In genomic region chr6:29825302-29825701, GRCm38 (mm10) we compare ENCODE assay signal across 18 mouse cellular contexts. TPM values are rescaled to one million over a fixed set of nuclear protein-coding genes. Genes with fewer than 3 reads are reported as not detected.
DNase-seq lines count a peak whose midpoint lies in the region; ATAC-seq and TF ChIP-seq lines count a peak whose summit lies in the region.
"Had no signal": no experiment of that assay in that cellular context is flagged by ENCODE, and none has a peak within 500 bp of the region (broad histone marks: within the 10 kb centered on the region; RNA-seq: fewer than 3 reads in every experiment).

No protein-coding gene starts in this region.

- no peaks in the 10 kb centered on the region for H3K4me1 ChIP-seq in kidney, postnatal 0 days (replicated peaks; ENCODE audit: insufficient read depth, low read length)
- H3K4me1 ChIP-seq in kidney, embryonic 15.5 days, result no peaks in the 10 kb centered on the region; the same call in 1 of the 2 replicates
- peaks cover 38% of the 10 kb centered on the region for H3K4me1 ChIP-seq in bone marrow macrophage, adult 2 months (ENCODE audit: control insufficient read depth, insufficient read depth, low read length)
- H3K4me1 ChIP-seq in midbrain, embryonic 16.5 days (ENCODE audit: control insufficient read depth, insufficient read depth, low read length), result no peaks in the 10 kb centered on the region
- H3K4me1 ChIP-seq: embryonic facial prominence, embryonic 12.5 days; forebrain, embryonic 15.5 days; heart, embryonic 12.5 days; hindbrain, embryonic 10.5 days had no signal

- no peak for TF ChIP-seq CTCF in kidney, postnatal 0 days (IDR thresholded peaks at IDR 0.05; ENCODE audit: low read depth)
- no peak for TF ChIP-seq CTCF in bone marrow macrophage, adult 2 months (IDR thresholded peaks at IDR 0.05; ENCODE audit: low read depth, low read length)

- H3K27ac ChIP-seq in kidney, postnatal 0 days, result no peak overlapping the region
- no peak overlapping the region for H3K27ac ChIP-seq in kidney, embryonic 15.5 days
- H3K27ac ChIP-seq in bone marrow macrophage, adult 2 months (ENCODE audit: insufficient read depth, low read depth, low read length), result peak overlapping the region; percentile 49
- H3K27ac ChIP-seq in midbrain, embryonic 16.5 days (ENCODE audit: low read length), result no peak overlapping the region
- H3K27ac ChIP-seq: embryonic facial prominence, embryonic 12.5 days; forebrain, embryonic 15.5 days; hindbrain, embryonic 10.5 days; hindbrain, embryonic 14.5 days had no signal

- no peaks in the 10 kb centered on the region for H3K36me3 ChIP-seq in kidney, postnatal 0 days (ENCODE audit: insufficient read depth, low read length)
- no peaks in the 10 kb centered on the region for H3K36me3 ChIP-seq in kidney, embryonic 15.5 days
- no peaks in the 10 kb centered on the region for H3K36me3 ChIP-seq in midbrain, embryonic 16.5 days (ENCODE audit: control insufficient read depth, insufficient read depth, low read length)
- H3K36me3 ChIP-seq: embryonic facial prominence, embryonic 12.5 days; forebrain, embryonic 15.5 days; heart, embryonic 12.5 days; hindbrain, embryonic 10.5 days had no signal

- H3K27me3 ChIP-seq in kidney, postnatal 0 days (ENCODE audit: insufficient read depth, low read length), result no peaks in the 10 kb centered on the region
- H3K27me3 ChIP-seq in kidney, embryonic 15.5 days, result no peaks in the 10 kb centered on the region
- H3K27me3 ChIP-seq in midbrain, embryonic 16.5 days (ENCODE audit: control insufficient read depth, insufficient read depth, low read depth, low read length), result no peaks in the 10 kb centered on the region
- H3K27me3 ChIP-seq: embryonic facial prominence, embryonic 12.5 days; forebrain, embryonic 15.5 days; heart, embryonic 12.5 days had no signal

- H3K4me2 ChIP-seq in kidney, postnatal 0 days (ENCODE audit: low read length), result no peak overlapping the region
- H3K4me2 ChIP-seq in kidney, embryonic 15.5 days, result no peak overlapping the region
- H3K4me2 ChIP-seq in midbrain, embryonic 16.5 days (ENCODE audit: low read length), result no peak overlapping the region
- H3K4me2 ChIP-seq: embryonic facial prominence, embryonic 12.5 days; forebrain, embryonic 15.5 days; heart, embryonic 12.5 days; hindbrain, embryonic 14.5 days had no signal

- no peak overlapping the region for H3K9ac ChIP-seq in kidney, postnatal 0 days (ENCODE audit: low read depth, low read length)
- H3K9ac ChIP-seq in kidney, embryonic 15.5 days, result no peak overlapping the region
- H3K9ac ChIP-seq in midbrain, embryonic 16.5 days (ENCODE audit: low read depth, low read length), result no peak overlapping the region
- H3K9ac ChIP-seq: embryonic facial prominence, embryonic 12.5 days; forebrain, embryonic 15.5 days; heart, embryonic 12.5 days; hindbrain, embryonic 14.5 days had no signal

- TF ChIP-seq POLR2A in bone marrow macrophage, adult 2 months (IDR thresholded peaks at IDR 0.05; ENCODE audit: borderline replicate concordance, low read depth, low read length), result no peak

- no peak overlapping the region for H3K4me3 ChIP-seq in kidney, postnatal 0 days (replicated peaks; ENCODE audit: low read depth, low read length)
- no peak overlapping the region for H3K4me3 ChIP-seq in kidney, embryonic 15.5 days (replicated peaks)
- H3K4me3 ChIP-seq in bone marrow macrophage, adult 2 months (ENCODE audit: insufficient read depth, low read length), result no peak overlapping the region
- no peak overlapping the region for H3K4me3 ChIP-seq in midbrain, embryonic 16.5 days (ENCODE audit: low read depth, low read length)
- H3K4me3 ChIP-seq: embryonic facial prominence, embryonic 12.5 days; forebrain, embryonic 15.5 days; heart, embryonic 12.5 days; hindbrain, embryonic 10.5 days had no signal

- H3K9me3 ChIP-seq in kidney, postnatal 0 days (replicated peaks; ENCODE audit: low read length), result no peaks in the 10 kb centered on the region
- no peaks in the 10 kb centered on the region for H3K9me3 ChIP-seq in kidney, embryonic 15.5 days (replicated peaks)
- H3K9me3 ChIP-seq in midbrain, embryonic 16.5 days (replicated peaks; ENCODE audit: control insufficient read depth, low read length, poor library complexity, severe bottlenecking), result no peaks in the 10 kb centered on the region
- H3K9me3 ChIP-seq: embryonic facial prominence, embryonic 12.5 days; forebrain, embryonic 15.5 days; heart, embryonic 12.5 days; hindbrain, embryonic 10.5 days had no signal

- DNase-seq in kidney, postnatal 0 days (ENCODE audit: low spot score), result peak; percentile 15
- DNase-seq in urinary bladder, postnatal 10 days (ENCODE audit: low spot score), result no peak
- no peak for DNase-seq in ovary, postnatal 36 days (ENCODE audit: low spot score)
- DNase-seq: adrenal gland, adult 8-10 months; adrenal gland, postnatal 36 days; cerebellum, adult 11 months; cerebellum, adult 8-10 months; cerebellum, postnatal 14 days; gastrocnemius, postnatal 10 days had no signal

- ATAC-seq in kidney, postnatal 0 days (replicated peaks; ENCODE audit: low FRiP score, low read depth), result no peak
- ATAC-seq in kidney, embryonic 15.5 days (replicated peaks; ENCODE audit: low FRiP score), result no peak
- peak; percentile 55; the same call in 1 of the 2 replicates for ATAC-seq in megakaryocyte, adult 5-6 weeks (ENCODE audit: poor library complexity, severe bottlenecking)
- ATAC-seq in midbrain, embryonic 16.5 days, result no peak
- ATAC-seq: forebrain, embryonic 15.5 days had no signal

- whole genome bisulfite sequencing in kidney, postnatal 0 days, result 21% methylated on average over 2 of the region's 2 CpGs
- WGBS in kidney, embryonic 15.5 days, result 36% methylated on average over 2 of the region's 2 CpGs
- 49% methylated on average over 2 of the region's 2 CpGs for WGBS in midbrain, embryonic 16.5 days

RNA-seq across cellular contexts. Expression of gene Ahcyl2, which starts 57.5 kb away (rescaled TPM):
- 18.5 and 18.7 TPM in 2 replicates for polyA plus RNA-seq in kidney, postnatal 0 days (2015; fragmentation: Nextera tagmentation; extraction: Ambion mirVana)
- polyA plus RNA-seq in kidney, embryonic 15.5 days (2015; fragmentation: Nextera tagmentation; extraction: Ambion mirVana), result 16.1 and 16.5 TPM in 2 replicates
- polyA plus RNA-seq in bone marrow macrophage, adult 2 months (2012; ENCODE audit: insufficient read depth, insufficient read length, missing spikeins), result 30.6 and 37.8 TPM in 2 replicates
- 34.2 and 46.4 TPM in 2 replicates for total RNA-seq in megakaryocyte, adult 5-6 weeks (2015)
- total RNA-seq in megakaryocyte, adult 5-6 weeks (2017), result 80.8 and 82.7 TPM in 2 replicates
- polyA plus RNA-seq in midbrain, embryonic 16.5 days (2015; fragmentation: Nextera tagmentation; extraction: Ambion mirVana), result 16.8 and 17.6 TPM in 2 replicates
